Mouse (Mus musculus): ENCODE measurements around the gene Phactr1.

The Phactr1 gene

GRCm38 (mm10) chr13:43157370-43157769, 476.9 kb downstream of the Phactr1 start:
- ATAC-seq (ENCODE audit: insufficient number of reproducible peaks, low FRiP score, low TSS enrichment) = no peak

DNA sequence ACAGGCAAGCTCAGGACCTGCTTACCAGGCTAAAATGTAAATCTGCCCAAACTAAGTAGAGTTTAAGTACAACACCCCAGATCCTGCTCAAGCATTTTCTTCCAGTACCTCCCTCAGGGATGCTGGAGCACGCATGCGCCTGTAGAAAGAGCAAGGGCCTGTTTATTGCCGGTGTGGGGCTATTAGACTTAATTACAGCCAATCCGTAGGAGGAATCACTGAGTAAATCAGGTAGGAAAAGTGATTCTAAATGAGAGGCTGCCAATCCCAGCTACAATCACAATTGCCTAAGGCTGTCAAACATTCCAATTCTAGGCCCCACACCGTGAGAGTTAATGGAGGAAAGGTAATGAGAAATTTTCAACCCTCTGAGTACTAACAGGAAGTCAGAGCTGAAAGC, 477.9 kb downstream of the Phactr1 start:
- ATAC-seq (ENCODE audit: insufficient number of reproducible peaks, low FRiP score, low TSS enrichment) = no peak

DNA sequence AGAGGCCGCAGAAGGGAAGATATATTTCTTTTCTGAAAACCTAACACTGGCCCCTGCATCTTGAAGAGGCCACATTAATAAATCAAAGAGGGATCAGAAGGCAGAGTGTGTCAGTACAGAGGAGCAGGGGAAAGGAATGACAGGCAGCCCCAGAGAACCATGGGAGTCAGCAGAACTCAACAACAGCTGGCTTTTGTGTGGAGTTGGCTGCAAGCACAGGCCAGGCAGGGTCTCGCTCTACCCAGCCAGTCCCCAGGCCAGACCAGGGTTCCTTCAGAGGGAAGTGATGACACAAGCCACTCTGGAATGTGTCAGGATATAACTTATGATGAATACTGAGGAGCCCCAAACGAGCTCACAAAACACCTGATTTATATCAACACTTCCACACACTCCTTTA, 479.0 kb downstream of the Phactr1 start:
- ATAC-seq (ENCODE audit: insufficient number of reproducible peaks, low FRiP score, low TSS enrichment) = no peak

DNA sequence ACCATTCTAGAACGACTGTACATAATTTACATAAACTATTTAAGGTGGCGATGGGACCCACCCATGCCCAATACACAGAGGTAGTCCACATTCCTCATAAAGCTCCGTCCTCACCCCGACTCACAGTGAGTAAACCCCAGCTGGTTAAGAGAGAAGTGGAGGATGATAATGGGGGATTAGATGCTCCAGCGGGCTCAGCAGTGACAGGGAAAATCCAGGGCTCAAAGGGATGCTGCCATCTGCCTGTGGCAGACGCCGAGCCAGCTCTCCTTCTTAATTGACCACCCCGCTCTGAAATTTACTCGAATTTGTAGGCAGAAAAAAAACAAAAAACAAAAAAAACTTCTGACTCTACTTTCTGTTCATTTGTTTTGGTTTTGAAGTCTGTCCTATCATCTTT, 487.3 kb downstream of the Phactr1 start:
- ATAC-seq (ENCODE audit: insufficient number of reproducible peaks, low FRiP score, low TSS enrichment) = no peak

DNA sequence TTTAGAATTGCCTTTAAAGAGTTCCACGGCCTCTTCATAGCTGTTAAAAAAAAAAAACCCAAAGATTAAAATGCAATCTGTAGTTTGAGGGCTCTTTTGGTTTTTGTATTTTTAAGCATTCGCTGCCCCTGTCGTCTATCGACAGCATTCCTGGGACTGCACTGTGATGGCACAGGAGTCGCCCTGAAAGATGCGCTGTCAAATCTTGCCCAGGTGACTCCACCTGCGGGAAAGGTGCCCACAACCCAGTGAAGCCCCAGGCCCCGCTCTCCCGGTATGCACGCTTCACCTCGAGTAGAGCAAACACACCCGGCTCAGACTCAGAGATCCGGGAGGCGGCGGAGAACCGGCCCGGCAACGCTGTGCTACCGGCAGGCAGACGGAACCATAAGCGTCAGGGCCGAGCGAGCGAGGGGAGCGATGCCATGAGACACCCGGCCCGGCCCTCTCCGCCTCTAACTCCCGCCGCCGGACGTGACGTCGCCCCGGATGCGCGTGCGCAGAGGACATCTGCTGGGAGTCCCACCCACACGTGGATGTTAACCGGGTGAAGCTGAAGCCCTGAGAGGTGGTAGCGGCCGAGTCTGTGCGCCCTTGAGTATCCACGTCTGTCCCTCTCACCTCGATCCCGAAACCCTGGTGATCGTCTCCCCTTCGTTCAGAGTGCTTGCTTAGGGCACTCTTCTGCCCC, 490.7 kb downstream of the Phactr1 start, which contains the start of gene Tbc1d7:
Tbc1d7 (minus strand) TSS at position 482 of the 691 bp plus-strand sequence.
- ATAC-seq (ENCODE audit: insufficient number of reproducible peaks, low FRiP score, low TSS enrichment) = peak; percentile 92

- no peak for ATAC-seq (ENCODE audit: insufficient number of reproducible peaks, low FRiP score, low TSS enrichment)
Measured at GRCm38 (mm10) chr13:43172036-43172713, 491.8 kb downstream of the Phactr1 start.

DNA sequence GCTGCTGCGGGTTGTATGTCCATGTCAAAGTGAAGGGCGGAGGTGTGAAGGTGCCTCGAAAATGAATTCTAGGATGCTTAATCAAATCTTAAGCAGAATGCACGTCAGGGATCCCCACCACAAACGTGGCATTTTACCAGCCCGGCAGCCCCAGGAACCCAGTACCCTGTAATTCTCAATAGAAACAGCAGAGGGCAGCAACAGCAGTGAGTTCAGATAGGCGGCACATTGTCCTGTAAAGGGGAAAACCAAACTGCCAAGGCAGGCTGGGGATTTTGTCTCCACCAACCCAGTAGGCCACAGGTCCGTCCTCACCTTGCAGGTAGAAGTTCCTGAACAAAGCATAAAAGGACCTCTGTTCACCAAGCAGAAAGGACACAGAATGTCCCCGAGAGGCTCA, 492.8 kb downstream of the Phactr1 start:
- ATAC-seq (ENCODE audit: insufficient number of reproducible peaks, low FRiP score, low TSS enrichment) = peak; percentile 13; the same call in 1 of the 2 replicates

DNA sequence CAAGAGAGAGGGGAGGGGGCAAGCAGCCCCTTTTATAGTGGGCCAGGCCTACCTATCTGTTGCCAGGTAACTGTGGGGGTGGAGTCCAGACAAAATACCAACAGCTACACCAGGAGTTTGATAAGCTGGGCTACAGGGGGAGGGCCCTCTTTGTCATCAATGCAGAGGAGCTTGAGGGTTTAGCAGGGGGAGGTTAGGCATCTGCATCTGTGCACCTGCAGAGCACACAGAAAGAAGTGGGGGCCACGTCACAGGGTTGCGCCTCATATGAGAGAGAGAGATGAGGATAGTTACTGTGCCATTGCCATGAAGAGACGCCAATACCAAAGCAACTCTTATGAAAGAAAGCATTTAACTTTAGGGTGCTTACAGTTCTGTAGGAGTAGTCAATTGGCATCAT, 496.3 kb downstream of the Phactr1 start:
- no peak for ATAC-seq (ENCODE audit: insufficient number of reproducible peaks, low FRiP score, low TSS enrichment)

- no peak for ATAC-seq (ENCODE audit: insufficient number of reproducible peaks, low FRiP score, low TSS enrichment)
Measured at GRCm38 (mm10) chr13:43177317-43177716, 496.9 kb downstream of the Phactr1 start.

GRCm38 (mm10) chr13:43181104-43181503, 500.7 kb downstream of the Phactr1 start:
- ATAC-seq (ENCODE audit: insufficient number of reproducible peaks, low FRiP score, low TSS enrichment) = no peak

- peak; percentile 69 for ATAC-seq (ENCODE audit: insufficient number of reproducible peaks, low FRiP score, low TSS enrichment)
Measured at GRCm38 (mm10) chr13:43182465-43183201, 502.2 kb downstream of the Phactr1 start.

DNA sequence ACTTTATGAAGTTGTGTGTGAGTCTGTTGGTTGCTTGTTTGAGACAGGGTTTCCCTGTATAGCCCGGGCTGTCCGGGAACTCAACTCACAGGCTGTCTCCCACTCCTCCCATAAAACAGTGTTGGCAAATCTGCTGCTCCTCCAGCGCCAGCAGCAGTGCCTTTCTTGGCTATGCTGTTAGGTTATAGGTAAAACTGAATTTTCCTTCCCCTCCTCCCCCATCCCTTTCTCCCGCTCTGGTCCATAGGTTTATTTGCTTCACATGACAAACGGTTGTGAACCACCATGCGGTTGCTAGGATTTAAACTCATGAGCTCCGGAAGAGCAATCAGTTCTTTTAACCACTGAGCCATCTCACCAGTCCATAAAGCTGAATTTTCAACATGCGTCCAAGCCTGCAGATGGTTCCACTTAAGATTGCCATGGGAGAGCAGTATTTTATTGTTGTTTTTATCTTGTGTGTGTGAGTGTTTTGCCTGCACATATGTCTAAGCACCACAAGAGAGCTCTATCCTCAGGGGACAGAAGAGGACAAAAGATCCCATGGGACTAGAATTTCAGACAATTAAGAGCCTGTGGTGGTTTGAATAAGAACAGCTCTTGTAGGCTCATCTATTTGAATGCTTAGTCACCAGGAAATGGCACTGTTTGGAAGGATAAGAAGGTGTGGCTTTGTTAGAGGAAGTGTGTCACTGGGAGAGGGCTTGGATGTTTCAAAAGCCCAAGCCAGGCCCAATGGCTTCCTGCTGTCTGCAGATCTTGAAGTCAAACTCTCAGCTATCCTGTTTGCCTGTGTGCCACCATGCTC, 503.0 kb downstream of the Phactr1 start:
- 0 out of 2 replicates have a peak, but pooled peaks have one; percentile 2 for ATAC-seq (ENCODE audit: insufficient number of reproducible peaks, low FRiP score, low TSS enrichment)

GRCm38 (mm10) chr13:43187736-43188135, 507.3 kb downstream of the Phactr1 start:
- ATAC-seq (ENCODE audit: insufficient number of reproducible peaks, low FRiP score, low TSS enrichment) = no peak
